Mouse (Mus musculus) myocyte (in vitro differentiated cells): Measurements from ENCODE around the gene Gad1. TPM values are rescaled to one million over a fixed set of nuclear protein-coding genes. Genes with fewer than 3 reads are reported as not detected.

Experiments used
- H3K27me3 ChIP-seq: one replicate; pipeline ENCODE4 v1.6.1; 2011; ENCODE audit not compliant: control insufficient read depth, insufficient read depth, insufficient read length
- H3K36me3 ChIP-seq: one replicate; pipeline ENCODE4 v1.6.1; 2011; ENCODE audit not compliant: control insufficient read depth, insufficient read depth
- H3K4me2 ChIP-seq: one replicate; pipeline ENCODE4 v1.6.1; 2011; ENCODE audit warnings: low read depth, control low read depth
- H3K4me3 ChIP-seq: one replicate; pipeline ENCODE4 v1.5.1; 2011; ENCODE audit warnings: mild to moderate bottlenecking, control low read depth, moderate library complexity
- H3K79me2 ChIP-seq: one replicate; pipeline ENCODE4 v1.6.1; 2011; ENCODE audit not compliant: control insufficient read depth, insufficient read depth
- H3ac ChIP-seq: one replicate; pipeline ENCODE4 v1.6.1; 2011; ENCODE audit not compliant: control insufficient read depth, insufficient read length
- CEBPB ChIP-seq: IDR thresholded peaks from 2 replicates; pipeline ENCODE4 v1.6.1; 2011; ENCODE audit warnings: mild to moderate bottlenecking, moderate library complexity; ENCODE audit not compliant: poor library complexity, insufficient read depth, severe bottlenecking
- E2F4 ChIP-seq: IDR thresholded peaks from one replicate; pipeline ENCODE4 v1.6.1; 2011; ENCODE audit warnings: mild to moderate bottlenecking, control low read depth, moderate library complexity; ENCODE audit not compliant: insufficient read depth
- MAX ChIP-seq: IDR thresholded peaks from one replicate; pipeline ENCODE4 v1.6.1; 2011; ENCODE audit warnings: low read depth, mild to moderate bottlenecking, control low read depth
- MYOD1 ChIP-seq, 3 experiments: IDR thresholded peaks; one replicate each; pipeline ENCODE4 v1.6.1; 2011; ENCODE audit warnings: control low read depth in 2 of 3, low read depth in 2 of 3, mild to moderate bottlenecking in 2 of 3, moderate library complexity in 1 of 3; ENCODE audit not compliant: insufficient read length in 2 of 3, control insufficient read depth in 1 of 3
- MYOG ChIP-seq, 3 experiments: IDR thresholded peaks; one replicate each; pipeline ENCODE4 v1.6.1; 2011; ENCODE audit warnings: control low read depth in 2 of 3, low read depth in 2 of 3, mild to moderate bottlenecking in 2 of 3; ENCODE audit not compliant: insufficient read length in 2 of 3, control insufficient read depth in 1 of 3, insufficient read depth in 1 of 3
- POLR2A ChIP-seq: IDR thresholded peaks from one replicate; pipeline ENCODE4 v1.6.1; 2011; ENCODE audit warnings: low read depth, mild to moderate bottlenecking, control low read depth, moderate library complexity; ENCODE audit not compliant: insufficient read length
- POLR2AphosphoS2 ChIP-seq: IDR thresholded peaks from one replicate; pipeline ENCODE4 v1.6.1; 2011; ENCODE audit warnings: low read depth, control low read depth; ENCODE audit not compliant: insufficient read length
- REST ChIP-seq: IDR thresholded peaks from one replicate; pipeline ENCODE4 v1.6.1; 2011; ENCODE audit warnings: mild to moderate bottlenecking, control low read depth, moderate library complexity; ENCODE audit not compliant: insufficient read depth, insufficient read length
- SRF ChIP-seq: IDR thresholded peaks from one replicate; pipeline ENCODE4 v1.6.1; 2011; ENCODE audit warnings: low read depth; ENCODE audit not compliant: control insufficient read depth, insufficient read length
- TCF12 ChIP-seq: IDR thresholded peaks from one replicate; pipeline ENCODE4 v1.6.1; 2011; ENCODE audit warnings: mild to moderate bottlenecking, control low read depth; ENCODE audit not compliant: poor library complexity, insufficient read depth, severe bottlenecking
- TCF3 ChIP-seq: IDR thresholded peaks from one replicate; pipeline ENCODE4 v1.6.1; 2011; ENCODE audit warnings: low read depth, control low read depth; ENCODE audit not compliant: insufficient read length
- USF1 ChIP-seq: IDR thresholded peaks from one replicate; pipeline ENCODE4 v1.6.1; 2011; ENCODE audit warnings: low read depth, mild to moderate bottlenecking, control low read depth, moderate library complexity
- polyA plus RNA-seq: library from polyadenylated mRNA; unstranded; fragments of >200 nt; fragmentation: generic; extraction: Trizol; gene quantifications from one replicate; pipeline ENCODE4 v1.2.1, GENCODE M21; 2012; ENCODE audit warnings: missing spikeins

Gene Gad1
- polyA plus RNA-seq, 1 experiment: not detected

- Histone ChIP-seq H3ac (no peak overlapping the region), H3K79me2 (no peaks in the 10 kb centered on the region), H3K27me3 (no peaks in the 10 kb centered on the region), H3K4me3 (no peak overlapping the region), H3K4me2 (no peak overlapping the region), H3K36me3 (no peaks in the 10 kb centered on the region)
- TF ChIP-seq REST (no peak), MYOD1 (IDR thresholded peaks at IDR 0.05; ENCODE audit: control insufficient read depth in 1 of 3, insufficient read length in 2 of 3, low read depth in 2 of 3) (no peak), MYOG (IDR thresholded peaks at IDR 0.05; ENCODE audit: control insufficient read depth in 1 of 3, insufficient read depth in 1 of 3, insufficient read length in 2 of 3, low read depth in 2 of 3) (no peak), TCF3 (no peak), POLR2AphosphoS2 (no peak), E2F4 (no peak), USF1 (no peak), TCF12 (no peak)
These were observed 72.9 kb downstream of the Gad1 start for GRCm38 (mm10) chr2:70625761-70626160.

- Histone ChIP-seq H3K4me2 (no peak overlapping the region), H3K36me3 (no peaks in the 10 kb centered on the region), H3K27me3 (no peaks in the 10 kb centered on the region), H3K79me2 (no peaks in the 10 kb centered on the region), H3ac (no peak overlapping the region), H3K4me3 (no peak overlapping the region)
- TF ChIP-seq MYOG (IDR thresholded peaks at IDR 0.05; ENCODE audit: control insufficient read depth in 1 of 3, insufficient read depth in 1 of 3, insufficient read length in 2 of 3, low read depth in 2 of 3) (no peak), TCF12 (no peak), MAX (no peak), POLR2A (no peak), POLR2AphosphoS2 (no peak), TCF3 (no peak), CEBPB (no peak), SRF (no peak), REST (no peak), MYOD1 (IDR thresholded peaks at IDR 0.05; ENCODE audit: control insufficient read depth in 1 of 3, insufficient read length in 2 of 3, low read depth in 2 of 3) (no peak), USF1 (no peak), E2F4 (no peak)
These were observed 75.5 kb downstream of the Gad1 start for GRCm38 (mm10) chr2:70628397-70628796.

GRCm38 (mm10) chr2:70629339-70629761 is 76.5 kb downstream of the Gad1 start:
- Histone ChIP-seq H3K36me3 (no peaks in the 10 kb centered on the region), H3ac (no peak overlapping the region), H3K27me3 (no peaks in the 10 kb centered on the region), H3K4me3 (no peak overlapping the region), H3K79me2 (no peaks in the 10 kb centered on the region), H3K4me2 (peak overlapping the region; percentile 30)
- TF ChIP-seq CEBPB: no peak

- Histone ChIP-seq H3K79me2 (no peaks in the 10 kb centered on the region), H3K4me3 (no peak overlapping the region), H3K36me3 (no peaks in the 10 kb centered on the region), H3K27me3 (no peaks in the 10 kb centered on the region), H3K4me2 (no peak overlapping the region), H3ac (no peak overlapping the region)
- TF ChIP-seq MYOG (IDR thresholded peaks at IDR 0.05; ENCODE audit: control insufficient read depth in 1 of 3, insufficient read depth in 1 of 3, insufficient read length in 2 of 3, low read depth in 2 of 3): no peak
- TF ChIP-seq E2F4: no peak
- no peak for TF ChIP-seq POLR2A
- TF ChIP-seq CEBPB: no peak
- no peak for TF ChIP-seq TCF12
- TF ChIP-seq MYOD1 (IDR thresholded peaks at IDR 0.05; ENCODE audit: control insufficient read depth in 1 of 3, insufficient read length in 2 of 3, low read depth in 2 of 3): no peak
- no peak for TF ChIP-seq POLR2AphosphoS2
These were observed 77.0 kb downstream of the Gad1 start for GRCm38 (mm10) chr2:70629921-70630320.

DNA sequence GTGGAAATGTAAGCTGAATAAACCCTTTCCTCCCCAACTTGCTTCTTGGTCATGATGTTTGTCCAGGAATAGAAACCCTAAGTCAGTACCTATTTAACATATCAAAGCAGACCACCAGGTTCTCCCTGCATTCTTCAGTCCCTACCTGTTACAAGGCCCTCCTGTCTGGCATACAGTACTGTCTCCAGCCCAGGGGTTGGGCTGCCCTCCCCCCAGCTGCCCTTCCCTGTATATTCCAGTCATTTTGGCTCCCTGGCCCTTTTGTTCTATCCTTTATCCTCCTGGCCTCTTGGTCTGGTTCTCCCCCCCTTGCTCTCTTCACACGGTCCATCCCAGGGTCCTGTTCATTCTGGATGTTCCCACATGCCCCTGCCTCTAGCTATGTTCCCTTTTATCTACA is 78.4 kb downstream of the Gad1 start:
- no peak overlapping the region for H3K4me2 ChIP-seq
- H3K36me3 ChIP-seq: no peaks in the 10 kb centered on the region
- TF ChIP-seq E2F4 (no peak), POLR2A (no peak), TCF12 (no peak), USF1 (no peak), MYOD1 (IDR thresholded peaks at IDR 0.05; ENCODE audit: control insufficient read depth in 1 of 3, insufficient read length in 2 of 3, low read depth in 2 of 3) (no peak), TCF3 (no peak), MYOG (IDR thresholded peaks at IDR 0.05; ENCODE audit: control insufficient read depth in 1 of 3, insufficient read depth in 1 of 3, insufficient read length in 2 of 3, low read depth in 2 of 3) (no peak), CEBPB (no peak), MAX (no peak), SRF (no peak), POLR2AphosphoS2 (no peak), REST (no peak)
- H3K79me2 ChIP-seq: no peaks in the 10 kb centered on the region
- H3K4me3 ChIP-seq: no peak overlapping the region
- no peak overlapping the region for H3ac ChIP-seq
- H3K27me3 ChIP-seq: no peaks in the 10 kb centered on the region
